In genomic region chr1:69768714-69769113, GRCm38 (mm10) we compare ENCODE assay signal across 12 mouse cellular contexts. TPM values are rescaled to one million over a fixed set of nuclear protein-coding genes. Genes with fewer than 3 reads are reported as not detected.
DNase-seq lines count a peak whose midpoint lies in the region; ATAC-seq and TF ChIP-seq lines count a peak whose summit lies in the region.
"Had no signal": no experiment of that assay in that cellular context is flagged by ENCODE, and none has a peak within 500 bp of the region (broad histone marks: within the 10 kb centered on the region; RNA-seq: fewer than 3 reads in every experiment).

No protein-coding gene starts in this region.

- H3K9me3 ChIP-seq in hindbrain, embryonic 16.5 days (ENCODE audit: control insufficient read depth, low read length): no peaks in the 10 kb centered on the region
- no peaks in the 10 kb centered on the region for H3K9me3 ChIP-seq in hindbrain, embryonic 11.5 days (ENCODE audit: control insufficient read depth, low read length)
- H3K9me3 ChIP-seq: kidney, embryonic 15.5 days had no signal

- DNase-seq in hindbrain, embryonic 11.5 days (ENCODE audit: low spot score): no peak
- DNase-seq in CD8-positive naive resting alpha-beta T cell, adult 2 months (ENCODE audit: low read depth in 2 of 2, low spot score in 2 of 2): peak; percentile 54 to 61
- peak; percentile 95 for DNase-seq in induced T-regulatory cell, adult 2 months (ENCODE audit: low read depth)
- DNase-seq in thymus, adult 2 months: peak; percentile 73
- DNase-seq in left cerebral cortex, postnatal 25 days (ENCODE audit: low spot score in 2 of 2): no peak
- no peak for DNase-seq in cerebellum, postnatal 36 days
- DNase-seq: layer of hippocampus, adult 9-11 months had no signal

- H3K36me3 ChIP-seq in hindbrain, embryonic 16.5 days (ENCODE audit: control insufficient read depth, insufficient read depth, low read length): no peaks in the 10 kb centered on the region
- no peaks in the 10 kb centered on the region for H3K36me3 ChIP-seq in hindbrain, embryonic 11.5 days (ENCODE audit: control insufficient read depth, insufficient read depth, low read length)
- no peaks in the 10 kb centered on the region for H3K36me3 ChIP-seq in thymus, adult 2 months (ENCODE audit: control insufficient read depth, insufficient read depth, low read length)
- H3K36me3 ChIP-seq: kidney, embryonic 15.5 days had no signal

- no peak overlapping the region for H3K4me3 ChIP-seq in hindbrain, embryonic 16.5 days (ENCODE audit: low read length)
- H3K4me3 ChIP-seq in hindbrain, embryonic 11.5 days (ENCODE audit: low read depth, low read length): no peak overlapping the region
- H3K4me3 ChIP-seq in thymus, adult 2 months (ENCODE audit: control insufficient read depth, insufficient read depth, low read length): peak overlapping the region; percentile 4
- H3K4me3 ChIP-seq: kidney, embryonic 15.5 days had no signal

- no peak overlapping the region for H3K27ac ChIP-seq in hindbrain, embryonic 16.5 days (ENCODE audit: low read depth, low read length)
- H3K27ac ChIP-seq in hindbrain, embryonic 11.5 days (ENCODE audit: low read depth, low read length): no peak overlapping the region
- peak overlapping the region; percentile 73 for H3K27ac ChIP-seq in thymus, adult 2 months (ENCODE audit: control insufficient read depth, insufficient read depth, low read length)
- H3K27ac ChIP-seq: kidney, embryonic 15.5 days had no signal

- ATAC-seq in hindbrain, embryonic 16.5 days: peak; percentile 48; the same call in 1 of the 2 replicates
- no peak for ATAC-seq in hindbrain, embryonic 11.5 days (ENCODE audit: low FRiP score)

- H3K9ac ChIP-seq in hindbrain, embryonic 16.5 days (ENCODE audit: low read depth, low read length): no peak overlapping the region
- H3K9ac ChIP-seq in hindbrain, embryonic 11.5 days (ENCODE audit: low read depth, low read length): no peak overlapping the region
- H3K9ac ChIP-seq: kidney, embryonic 15.5 days had no signal

- peaks cover 4% of the 10 kb centered on the region for H3K4me1 ChIP-seq in hindbrain, embryonic 16.5 days (ENCODE audit: control insufficient read depth, insufficient read depth, low read depth, low read length)
- no peaks in the 10 kb centered on the region for H3K4me1 ChIP-seq in hindbrain, embryonic 11.5 days (replicated peaks; ENCODE audit: control insufficient read depth, insufficient read depth, low read length)
- peaks cover 12% of the 10 kb centered on the region for H3K4me1 ChIP-seq in thymus, adult 2 months (replicated peaks; ENCODE audit: control insufficient read depth, insufficient read depth, low read length)
- H3K4me1 ChIP-seq: kidney, embryonic 15.5 days had no signal

- peak overlapping the region; percentile 29 for H3K4me2 ChIP-seq in hindbrain, embryonic 16.5 days (ENCODE audit: low read length)
- no peak overlapping the region for H3K4me2 ChIP-seq in hindbrain, embryonic 11.5 days (replicated peaks; ENCODE audit: low read depth, low read length)
- H3K4me2 ChIP-seq: kidney, embryonic 15.5 days; liver, embryonic 11.5 days had no signal

- intact Hi-C loops in left cerebral cortex, postnatal 25 days (cut with DNase I): no loop called here

- TF ChIP-seq POLR2A in thymus, adult 2 months (IDR thresholded peaks at IDR 0.05; ENCODE audit: control insufficient read depth, extremely low read depth, insufficient read depth, low read length, poor library complexity): no peak

- no peak for TF ChIP-seq CTCF in thymus, adult 2 months (IDR thresholded peaks at IDR 0.05; ENCODE audit: borderline replicate concordance, control insufficient read depth, extremely low read depth, insufficient read depth, low read length, poor library complexity)

- H3K27me3 ChIP-seq in hindbrain, embryonic 16.5 days (replicated peaks; ENCODE audit: control insufficient read depth, insufficient read depth, low read length): no peaks in the 10 kb centered on the region
- no peaks in the 10 kb centered on the region for H3K27me3 ChIP-seq in hindbrain, embryonic 11.5 days (ENCODE audit: control insufficient read depth, insufficient read depth, low read length)
- H3K27me3 ChIP-seq in thymus, adult 2 months (ENCODE audit: control insufficient read depth, insufficient read depth, low read length): no peaks in the 10 kb centered on the region
- H3K27me3 ChIP-seq: kidney, embryonic 15.5 days had no signal

- WGBS in hindbrain, embryonic 16.5 days: 29% methylated on average over 11 of the region's 11 CpGs
- 33% methylated on average over 11 of the region's 11 CpGs for WGBS in hindbrain, embryonic 11.5 days
- whole genome bisulfite sequencing in thymus, adult 2 months: 8% methylated on average over 11 of the region's 11 CpGs

RNA-seq across cellular contexts. Expression of gene Spag16, which starts 58.1 kb away (rescaled TPM):
- polyA plus RNA-seq in hindbrain, embryonic 16.5 days (2015; fragmentation: Nextera tagmentation; extraction: Ambion mirVana): 1.9 and 2.9 TPM in 2 replicates
- 3.9 and 4.5 TPM in 2 replicates for polyA plus RNA-seq in hindbrain, embryonic 11.5 days (2014; fragmentation: Nextera tagmentation; extraction: Ambion mirVana)
- polyA plus RNA-seq in thymus, adult 2 months (2012; rRNA removed): 0.24 and 0.32 TPM in 2 replicates
- 1 to 10 TPM in 1 of 2 experiments, under 1 TPM in 1; 0.66 to 1.4 TPM for total RNA-seq in left cerebral cortex, postnatal 25 days (2021)
- total RNA-seq: granulocyte monocyte progenitor cell, adult 5-6 weeks; heart, postnatal 25 days had no signal

Comparison
In these comparisons a context has a peak if more than half of its experiments do, and no peak if none do; other contexts are left out.
1. DNase-seq: peak in CD8-positive naive resting alpha-beta T cell, adult 2 months (2 of 2), induced T-regulatory cell, adult 2 months (single experiment) and thymus, adult 2 months (single experiment); none in hindbrain, embryonic 11.5 days (single experiment), left cerebral cortex, postnatal 25 days (0 of 2) and cerebellum, postnatal 36 days (0 of 2).